Mouse (Mus musculus): Measurements from ENCODE around the gene Ccdc88c. TPM values are rescaled to one million over a fixed set of nuclear protein-coding genes. Genes with fewer than 3 reads are reported as not detected.
"Not testable (repeated sequence)": the region's sequence is repeated elsewhere in the genome, so short reads cannot be mapped to it uniquely, and the experiment has no call there.

The Ccdc88c gene
- total RNA-seq, 2 experiments from 2014 or later: 6.2 to 7.0 TPM

GRCm38 (mm10) chr12:101019031-101019430 is 9.8 kb downstream of the Ccdc88c start:
- DNase-seq: no peak
- intact Hi-C loops (cut with DNase I): no loop called here

- DNase-seq: peak; percentile 37 to 62
- intact Hi-C loops (cut with DNase I): no loop called here
Observed at GRCm38 (mm10) chr12:101017971-101018371, 10.9 kb downstream of the Ccdc88c start.

GRCm38 (mm10) chr12:101016412-101016928 is 12.4 kb downstream of the Ccdc88c start:
- no peak for DNase-seq

GRCm38 (mm10) chr12:101015926-101016325 is 12.9 kb downstream of the Ccdc88c start:
- DNase-seq: no peak
- intact Hi-C loops (cut with DNase I): no loop called here

More at GRCm38 (mm10) chr12:101016412-101016928, 12.4 kb downstream of the Ccdc88c start:
- intact Hi-C loops (cut with DNase I): no loop called here

- intact Hi-C loops (cut with DNase I): no loop called here
- no peak for DNase-seq
Observed at GRCm38 (mm10) chr12:101015165-101015560, 13.7 kb downstream of the Ccdc88c start.

GRCm38 (mm10) chr12:101014549-101015164 is 14.2 kb downstream of the Ccdc88c start:
- no peak for DNase-seq
- intact Hi-C loops (cut with DNase I): no loop called here

GRCm38 (mm10) chr12:101013668-101014067 is 15.2 kb downstream of the Ccdc88c start:
- intact Hi-C loops (cut with DNase I); DNase-seq: not testable (repeated sequence)

- no peak for DNase-seq
- intact Hi-C loops (cut with DNase I): no loop called here
Observed at GRCm38 (mm10) chr12:101013078-101013665, 15.7 kb downstream of the Ccdc88c start.

- DNase-seq: peak; percentile 51 to 59
- intact Hi-C loops (cut with DNase I): no loop called here
Observed at GRCm38 (mm10) chr12:101012197-101013077, 16.4 kb downstream of the Ccdc88c start.

GRCm38 (mm10) chr12:101011017-101011416 is 17.8 kb downstream of the Ccdc88c start:
- intact Hi-C loops (cut with DNase I): no loop called here
- DNase-seq: no peak

GRCm38 (mm10) chr12:101010148-101010920 is 18.5 kb downstream of the Ccdc88c start:
- intact Hi-C loops (cut with DNase I): no loop called here
- peak in 1 of 2 experiments; percentile 25 for DNase-seq

- intact Hi-C loops (cut with DNase I): no loop called here
Observed at GRCm38 (mm10) chr12:101009225-101009624, 19.6 kb downstream of the Ccdc88c start.

GRCm38 (mm10) chr12:101008648-101009047 is 20.2 kb downstream of the Ccdc88c start:
- no peak for DNase-seq
- intact Hi-C loops (cut with DNase I): no loop called here

More at GRCm38 (mm10) chr12:101009225-101009624, 19.6 kb downstream of the Ccdc88c start:
- DNase-seq: no peak

- intact Hi-C loops (cut with DNase I): no loop called here
- no peak for DNase-seq
Observed at GRCm38 (mm10) chr12:101007968-101008481, 20.8 kb downstream of the Ccdc88c start.

- no peak for DNase-seq
- intact Hi-C loops (cut with DNase I): no loop called here
Observed at GRCm38 (mm10) chr12:101007427-101007826, 21.4 kb downstream of the Ccdc88c start.

- no peak for DNase-seq
- intact Hi-C loops (cut with DNase I): no loop called here
Observed at GRCm38 (mm10) chr12:101005665-101006420, 23.0 kb downstream of the Ccdc88c start.

- intact Hi-C loops (cut with DNase I): no loop called here
- DNase-seq: no peak
Observed at GRCm38 (mm10) chr12:101004982-101005381, 23.9 kb downstream of the Ccdc88c start.

GRCm38 (mm10) chr12:101002801-101003513 is 25.9 kb downstream of the Ccdc88c start:
- DNase-seq: no peak
- intact Hi-C loops (cut with DNase I): no loop called here
